Mouse (Mus musculus) lung, embryonic 15.5 days (tissue): Measurements from ENCODE around the gene Arap2. TPM values are rescaled to one million over a fixed set of nuclear protein-coding genes. Genes with fewer than 3 reads are reported as not detected.
"Not testable (repeated sequence)": the region's sequence is repeated elsewhere in the genome, so short reads cannot be mapped to it uniquely, and the experiment has no call there.

Experiments
- ATAC-seq: fragments of 200-750 bp; cut with Nextera tagmentation; 2 replicates; pipeline ENCODE4 v1.8.0; 2017; ENCODE audit warnings: moderate number of reproducible peaks, borderline replicate concordance; ENCODE audit not compliant: low FRiP score, low TSS enrichment; ENCODE audit errors: extremely low read depth
- H3K27ac ChIP-seq: fragments of 300-500 bp; sonication (generic); 2 replicates; pipeline ENCODE4 v1.5.1; 2015; ENCODE audit warnings: moderate library complexity, mild to moderate bottlenecking, inconsistent platforms
- H3K27me3 ChIP-seq: fragments of 300-500 bp; sonication (generic); 2 replicates; pipeline ENCODE4 v1.6.1; 2015; ENCODE audit warnings: inconsistent platforms
- H3K36me3 ChIP-seq: fragments of 300-500 bp; sonication (generic); 2 replicates; pipeline ENCODE4 v1.6.1; 2015; ENCODE audit warnings: inconsistent platforms
- H3K4me1 ChIP-seq: fragments of 300-500 bp; sonication (generic); 2 replicates; pipeline ENCODE4 v1.6.1; 2015; ENCODE audit warnings: inconsistent platforms
- H3K4me2 ChIP-seq: fragments of 300-500 bp; sonication (generic); 2 replicates; pipeline ENCODE4 v1.6.1; 2015; ENCODE audit warnings: inconsistent platforms, mild to moderate bottlenecking, moderate library complexity
- H3K4me3 ChIP-seq: fragments of 300-500 bp; sonication (generic); 2 replicates; pipeline ENCODE4 v1.5.1; 2015; ENCODE audit warnings: mild to moderate bottlenecking, inconsistent platforms
- H3K9ac ChIP-seq: fragments of 300-500 bp; sonication (generic); 2 replicates; pipeline ENCODE4 v1.6.1; 2015; ENCODE audit warnings: inconsistent platforms
- H3K9me3 ChIP-seq: fragments of 300-500 bp; sonication (generic); 2 replicates; pipeline ENCODE4 v1.6.1; 2016; ENCODE audit warnings: inconsistent platforms
- WGBS: fragments of 180-500 bp; shearing (Covaris S2); methylation state at CpG from one replicate; pipeline ENCODE4 v1.1.7; 2015; 5-methylcytosine and 5-hydroxymethylcytosine counted together
- polyA plus RNA-seq: library from polyadenylated mRNA; unstranded; fragments of >200 nt; fragmentation: Nextera tagmentation; extraction: Ambion mirVana; gene quantifications from 2 replicates; pipeline ENCODE4 v1.2.1, GENCODE M21; 2015

Arap2 gene
- polyA plus RNA-seq, 1 experiment from 2014 or later, result 7.3 TPM

DNA sequence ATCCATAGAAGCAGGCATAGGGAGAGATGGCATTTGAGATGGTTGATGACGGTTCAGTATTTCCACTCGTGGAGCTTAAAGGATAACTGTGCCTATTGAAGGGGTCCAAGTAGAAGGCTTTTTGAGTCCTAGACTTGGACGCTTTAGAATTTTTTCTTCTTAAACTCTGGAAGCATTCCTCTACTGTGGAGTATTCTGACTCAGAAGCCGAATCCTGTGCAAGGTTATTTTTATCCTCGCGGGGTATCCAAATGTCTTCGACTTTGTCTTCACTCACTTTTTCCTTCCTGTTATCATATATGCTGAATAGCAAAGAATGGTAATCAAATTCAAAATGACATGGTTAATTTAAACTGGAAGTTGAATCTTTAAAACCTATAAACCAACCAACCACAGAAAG is 35.4 kb downstream of the Arap2 start:
- H3K27ac ChIP-seq, ATAC-seq, H3K9ac ChIP-seq, H3K4me2 ChIP-seq, H3K36me3 ChIP-seq, H3K27me3 ChIP-seq, H3K4me1 ChIP-seq, H3K9me3 ChIP-seq, H3K4me3 ChIP-seq: not testable (repeated sequence)
- WGBS, result 94% methylated on average over 7 of the region's 7 CpGs

GRCm38 (mm10) chr5:62725551-62725950 is 40.4 kb downstream of the Arap2 start:
- Histone ChIP-seq H3K9ac (no peak overlapping the region), H3K36me3 (no peaks in the 10 kb centered on the region), H3K27ac (no peak overlapping the region), H3K4me3 (no peak overlapping the region), H3K9me3 (no peaks in the 10 kb centered on the region), H3K4me1 (no peaks in the 10 kb centered on the region), H3K4me2 (no peak overlapping the region), H3K27me3 (no peaks in the 10 kb centered on the region)
- ATAC-seq, result no peak
- WGBS, result 70% methylated on average over 2 of the region's 2 CpGs

DNA sequence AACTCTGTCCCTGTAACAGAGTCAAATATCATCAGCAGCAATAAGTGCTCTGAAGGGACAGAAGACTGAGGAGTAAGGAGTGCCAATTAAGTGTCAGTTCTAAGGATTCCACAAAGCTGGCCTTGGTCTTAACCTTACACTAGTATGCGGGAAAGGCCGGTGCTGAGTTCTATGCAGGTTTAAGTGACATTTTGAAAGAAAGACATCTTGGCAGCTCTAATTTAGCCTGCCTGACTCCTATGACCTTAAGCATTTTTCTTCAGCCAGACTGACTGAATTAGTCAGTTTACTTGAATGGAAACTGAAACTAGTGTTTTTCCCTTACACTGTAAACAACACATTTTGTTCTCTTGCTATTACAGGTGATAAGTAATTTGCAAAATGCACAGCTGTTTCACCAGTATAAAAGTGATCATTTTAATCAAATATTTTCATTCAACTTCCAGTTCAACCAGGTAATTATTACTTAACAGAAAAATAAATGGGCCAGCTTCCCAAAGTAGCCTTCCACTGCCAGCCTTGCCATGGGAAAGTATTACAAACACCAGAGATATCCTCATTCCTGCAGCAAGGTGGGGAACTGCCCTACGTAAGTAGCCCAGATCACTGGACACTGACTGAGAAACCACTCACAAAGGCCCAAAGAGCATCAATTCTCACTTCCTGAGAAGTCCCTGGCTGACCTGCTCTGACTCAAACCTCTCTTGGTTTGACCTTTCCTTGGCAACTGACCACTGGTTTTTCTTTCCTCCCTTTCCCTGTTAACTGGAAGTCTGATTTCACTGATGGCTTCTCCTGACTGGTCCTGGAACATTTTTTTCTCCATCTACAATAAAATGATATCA is 42.5 kb downstream of the Arap2 start:
- no peak overlapping the region for H3K9ac ChIP-seq
- 72% methylated on average over 3 of the region's 3 CpGs for WGBS

GRCm38 (mm10) chr5:62716468-62716867 is 49.5 kb downstream of the Arap2 start:
- Histone ChIP-seq H3K4me2 (no peak overlapping the region), H3K9me3 (no peaks in the 10 kb centered on the region), H3K4me1 (no peaks in the 10 kb centered on the region), H3K4me3 (no peak overlapping the region), H3K27me3 (no peaks in the 10 kb centered on the region), H3K36me3 (no peaks in the 10 kb centered on the region), H3K9ac (no peak overlapping the region), H3K27ac (no peak overlapping the region)
- no peak for ATAC-seq
- WGBS, result 79% methylated on average over 3 of the region's 3 CpGs

More for the DNA sequence above, 42.5 kb downstream of the Arap2 start:
- Histone ChIP-seq H3K9me3 (no peaks in the 10 kb centered on the region), H3K4me1 (no peaks in the 10 kb centered on the region), H3K27me3 (no peaks in the 10 kb centered on the region), H3K36me3 (no peaks in the 10 kb centered on the region), H3K4me2 (no peak overlapping the region), H3K4me3 (no peak overlapping the region), H3K27ac (no peak overlapping the region)
- no peak for ATAC-seq

GRCm38 (mm10) chr5:62715977-62716376 is 50.0 kb downstream of the Arap2 start:
- no peak overlapping the region for H3K9ac ChIP-seq
- H3K36me3 ChIP-seq, result no peaks in the 10 kb centered on the region
- no peaks in the 10 kb centered on the region for H3K27me3 ChIP-seq
- no peak overlapping the region for H3K27ac ChIP-seq
- no peaks in the 10 kb centered on the region for H3K9me3 ChIP-seq
- H3K4me1 ChIP-seq, result no peaks in the 10 kb centered on the region
- H3K4me2 ChIP-seq, result no peak overlapping the region
- no peak overlapping the region for H3K4me3 ChIP-seq
- WGBS, result 57% methylated on average over 1 of the region's 1 CpGs
- ATAC-seq, result no peak

- Histone ChIP-seq H3K27ac (no peak overlapping the region), H3K36me3 (no peaks in the 10 kb centered on the region), H3K9me3 (no peaks in the 10 kb centered on the region), H3K4me1 (no peaks in the 10 kb centered on the region), H3K4me3 (no peak overlapping the region), H3K9ac (no peak overlapping the region), H3K4me2 (no peak overlapping the region), H3K27me3 (no peaks in the 10 kb centered on the region)
- 27% methylated on average over 4 of the region's 4 CpGs for WGBS
- no peak for ATAC-seq
These were observed 50.5 kb downstream of the Arap2 start for GRCm38 (mm10) chr5:62715436-62715835.

- H3K9ac ChIP-seq, result no peak overlapping the region
- WGBS, result 56% methylated on average over 6 of the region's 6 CpGs
- H3K9me3 ChIP-seq, result no peaks in the 10 kb centered on the region
These were observed 55.0 kb downstream of the Arap2 start for GRCm38 (mm10) chr5:62710955-62711354.

DNA sequence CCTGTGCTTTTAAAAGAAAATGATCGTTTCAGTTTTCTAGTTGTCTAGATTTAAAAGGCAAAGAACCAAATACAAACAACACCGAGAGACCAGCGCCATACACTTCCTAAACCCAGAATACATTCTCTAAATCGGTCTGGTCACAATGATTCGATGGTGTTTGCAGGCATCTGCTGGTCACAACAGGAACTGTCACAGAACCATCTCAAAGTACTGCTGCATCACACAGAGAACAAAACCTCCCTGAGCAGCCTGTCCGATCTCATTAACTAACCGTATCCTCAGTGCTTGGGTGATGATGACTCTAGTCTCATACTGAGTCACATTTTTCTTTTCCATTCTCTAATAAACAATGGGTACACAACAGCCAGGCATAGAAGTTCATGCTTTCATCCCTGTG is 59.1 kb downstream of the Arap2 start:
- H3K4me2 ChIP-seq, result no peak overlapping the region
- H3K9ac ChIP-seq, result no peak overlapping the region
- no peaks in the 10 kb centered on the region for H3K27me3 ChIP-seq
- no peaks in the 10 kb centered on the region for H3K4me1 ChIP-seq
- ATAC-seq, result no peak
- no peak overlapping the region for H3K27ac ChIP-seq
- no peak overlapping the region for H3K4me3 ChIP-seq
- WGBS, result 46% methylated on average over 7 of the region's 7 CpGs
- H3K36me3 ChIP-seq, result no peaks in the 10 kb centered on the region
- H3K9me3 ChIP-seq, result no peaks in the 10 kb centered on the region

More at GRCm38 (mm10) chr5:62710955-62711354, 55.0 kb downstream of the Arap2 start:
- Histone ChIP-seq H3K4me2 (no peak overlapping the region), H3K36me3 (no peaks in the 10 kb centered on the region), H3K4me1 (no peaks in the 10 kb centered on the region), H3K27me3 (no peaks in the 10 kb centered on the region), H3K4me3 (no peak overlapping the region), H3K27ac (no peak overlapping the region)
- ATAC-seq, result no peak

- Histone ChIP-seq H3K9me3 (no peaks in the 10 kb centered on the region), H3K4me3 (no peak overlapping the region), H3K27ac (no peak overlapping the region), H3K4me1 (no peaks in the 10 kb centered on the region), H3K9ac (no peak overlapping the region), H3K36me3 (no peaks in the 10 kb centered on the region), H3K27me3 (no peaks in the 10 kb centered on the region), H3K4me2 (no peak overlapping the region)
- WGBS, result 42% methylated on average over 4 of the region's 4 CpGs
- no peak for ATAC-seq
These were observed 76.0 kb downstream of the Arap2 start for GRCm38 (mm10) chr5:62689965-62690364.

DNA sequence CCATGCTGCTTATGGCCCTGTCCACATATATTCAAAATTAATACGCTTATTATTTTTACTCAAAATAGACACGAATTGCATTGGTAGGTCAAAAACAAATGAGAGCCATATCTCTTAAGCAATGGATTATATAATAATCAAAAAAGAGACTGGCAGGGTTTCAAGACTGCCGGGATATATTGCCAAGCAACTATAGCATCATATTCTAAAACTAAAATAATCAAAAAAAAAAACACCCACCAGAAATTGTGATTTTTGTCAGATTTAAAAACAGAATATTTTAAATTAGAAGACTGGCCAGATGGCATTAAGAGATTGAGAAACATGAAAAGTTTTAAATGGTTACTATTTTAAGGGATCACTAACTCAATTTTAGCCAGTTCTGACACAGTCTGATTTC is 82.2 kb downstream of the Arap2 start:
- Histone ChIP-seq H3K9ac (no peak overlapping the region), H3K27me3 (no peaks in the 10 kb centered on the region), H3K4me1 (no peaks in the 10 kb centered on the region), H3K36me3 (no peaks in the 10 kb centered on the region), H3K4me3 (no peak overlapping the region), H3K9me3 (no peaks in the 10 kb centered on the region), H3K4me2 (no peak overlapping the region), H3K27ac (no peak overlapping the region)
- no peak for ATAC-seq
- 81% methylated on average over 3 of the region's 3 CpGs for WGBS

DNA sequence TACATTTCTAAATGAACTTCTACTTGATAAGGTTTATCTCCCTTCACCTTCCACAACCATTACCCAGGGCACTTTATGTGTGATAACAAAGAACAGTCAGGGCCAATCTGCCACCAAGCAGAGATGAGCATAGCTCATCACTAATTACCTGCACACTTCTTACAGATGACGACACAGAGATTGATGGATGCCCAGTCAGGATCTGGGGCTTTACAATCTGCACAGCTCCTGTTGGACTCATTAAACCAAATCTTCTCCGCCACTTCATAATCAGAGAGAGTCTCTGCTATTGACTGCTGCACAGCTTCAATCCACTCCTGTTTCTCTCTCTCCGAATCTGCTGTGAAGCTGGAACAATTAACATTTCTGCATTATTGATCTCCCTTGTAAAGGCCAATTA is 82.8 kb downstream of the Arap2 start:
- Histone ChIP-seq H3K4me1 (no peaks in the 10 kb centered on the region), H3K4me2 (no peak overlapping the region), H3K27ac (no peak overlapping the region), H3K9me3 (no peaks in the 10 kb centered on the region), H3K9ac (no peak overlapping the region), H3K27me3 (no peaks in the 10 kb centered on the region), H3K36me3 (no peaks in the 10 kb centered on the region), H3K4me3 (no peak overlapping the region)
- ATAC-seq, result no peak
- WGBS, result 83% methylated on average over 3 of the region's 3 CpGs

- Histone ChIP-seq H3K27ac (no peak overlapping the region), H3K4me3 (no peak overlapping the region), H3K36me3 (no peaks in the 10 kb centered on the region), H3K4me1 (no peaks in the 10 kb centered on the region), H3K9ac (no peak overlapping the region), H3K4me2 (no peak overlapping the region), H3K9me3 (no peaks in the 10 kb centered on the region), H3K27me3 (no peaks in the 10 kb centered on the region)
- no peak for ATAC-seq
- 82% methylated on average over 7 of the region's 7 CpGs for WGBS
These were observed 88.6 kb downstream of the Arap2 start for GRCm38 (mm10) chr5:62677390-62677789.
